Mouse (Mus musculus): ENCODE measurements at regions not wholly inside any gene's neighbourhood (a gene's known extent, or its start where the extent isn't known, plus 50 kb on each side); places are given as distances from the start of the nearest gene placed in this dataset.

DNA sequence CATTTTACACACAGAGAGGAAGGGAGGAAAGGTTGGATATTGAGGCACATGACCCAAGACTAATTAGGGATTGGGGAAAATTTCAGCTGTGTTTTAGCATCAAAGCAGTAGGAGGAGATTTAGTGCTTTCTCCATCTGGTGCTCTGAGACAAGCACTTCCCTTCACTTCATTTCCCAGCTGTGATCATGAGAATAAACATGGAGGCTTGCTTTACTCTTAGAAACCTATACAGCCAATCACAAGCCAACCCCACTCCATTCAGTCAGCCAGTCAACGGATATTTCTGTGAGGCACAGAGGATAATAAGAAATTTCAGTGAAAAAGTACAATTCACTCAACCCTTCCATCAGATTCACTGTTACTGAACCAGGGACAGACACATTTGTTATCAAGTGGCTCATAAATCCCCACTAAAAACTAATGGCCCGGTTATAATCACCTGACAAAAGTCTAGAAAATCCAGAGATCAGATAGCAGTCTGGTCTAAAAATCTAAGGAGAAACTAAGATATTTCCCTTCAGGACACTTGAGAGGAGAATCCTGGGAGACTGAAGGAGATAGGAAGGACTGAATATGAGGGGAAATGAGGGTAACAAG, 249.7 kb upstream of the Map3k7 start:
- no peak for DNase-seq (ENCODE audit: low read depth, low spot score)
- no peaks in the 10 kb centered on the region for H3K27me3 ChIP-seq (ENCODE audit: control insufficient read depth in 1 of 2, insufficient read depth in 2 of 2, low read length in 2 of 2)
- no peak overlapping the region for H3K4me3 ChIP-seq (ENCODE audit: control insufficient read depth in 1 of 2, insufficient read depth in 1 of 2, low read depth in 2 of 2, low read length in 2 of 2)
- H3K27ac ChIP-seq (ENCODE audit: control insufficient read depth, low read depth, low read length): no peak overlapping the region
- TF ChIP-seq ZNF384 (IDR thresholded peaks at IDR 0.05; ENCODE audit: low read depth, low read length) (no peak), CTCF (IDR thresholded peaks at IDR 0.05 in 2 of 3, conservative IDR thresholded peaks at IDR 0.05 in 1 of 3; ENCODE audit: control insufficient read depth in 1 of 3, insufficient read depth in 1 of 3, low read depth in 2 of 3, low read length in 3 of 3, poor library complexity in 1 of 3, severe bottlenecking in 1 of 3) (no peak), TBP (IDR thresholded peaks at IDR 0.05; ENCODE audit: low read depth, low read length) (no peak), MXI1 (IDR thresholded peaks at IDR 0.05; ENCODE audit: low read depth, low read length) (no peak), NRF1 (IDR thresholded peaks at IDR 0.05; ENCODE audit: insufficient read depth, low read depth, low read length, poor library complexity, severe bottlenecking) (no peak), RCOR1 (IDR thresholded peaks at IDR 0.05; ENCODE audit: low read depth, low read length) (no peak)
- H3K9ac ChIP-seq (ENCODE audit: control insufficient read depth, low read depth, low read length, poor library complexity, severe bottlenecking): no peak overlapping the region
- no peaks in the 10 kb centered on the region for H3K4me1 ChIP-seq (ENCODE audit: control insufficient read depth in 1 of 2, insufficient read depth in 2 of 2, low read length in 2 of 2)
- H3K9me3 ChIP-seq (replicated peaks; ENCODE audit: insufficient read depth, low read length): no peaks in the 10 kb centered on the region
- no peaks in the 10 kb centered on the region for H3K79me2 ChIP-seq (ENCODE audit: control insufficient read depth, insufficient read depth, low read length, poor library complexity)
- H3K36me3 ChIP-seq (ENCODE audit: control insufficient read depth in 1 of 2, insufficient read depth in 2 of 2, low read length in 2 of 2): no peaks in the 10 kb centered on the region

GRCm38 (mm10) chr4:31723501-31723900, 240.4 kb upstream of the Map3k7 start:
- TF ChIP-seq POLR2AphosphoS2 (IDR thresholded peaks at IDR 0.05; ENCODE audit: low read length) (no peak), EP300 (IDR thresholded peaks at IDR 0.05; ENCODE audit: low read depth in 1 of 2, low read length in 2 of 2) (no peak), RAD21 (IDR thresholded peaks at IDR 0.05; ENCODE audit: low read depth, low read length) (no peak), MYC (IDR thresholded peaks at IDR 0.05; ENCODE audit: low read depth, low read length) (no peak), MEF2A (IDR thresholded peaks at IDR 0.05; ENCODE audit: extremely low read depth, insufficient replicate concordance, low read depth, low read length, poor library complexity, severe bottlenecking) (no peak), POLR2AphosphoS5 (IDR thresholded peaks at IDR 0.05; ENCODE audit: borderline replicate concordance, low read depth, low read length) (no peak), ZKSCAN1 (IDR thresholded peaks at IDR 0.05; ENCODE audit: low read depth, low read length) (no peak), TCF12 (IDR thresholded peaks at IDR 0.05; ENCODE audit: low read depth, low read length) (no peak), CTCF (IDR thresholded peaks at IDR 0.05 in 2 of 3, conservative IDR thresholded peaks at IDR 0.05 in 1 of 3; ENCODE audit: control insufficient read depth in 1 of 3, insufficient read depth in 1 of 3, low read depth in 2 of 3, low read length in 3 of 3, poor library complexity in 1 of 3, severe bottlenecking in 1 of 3) (no peak), KAT2A (conservative IDR thresholded peaks at IDR 0.05; ENCODE audit: low read depth, low read length) (no peak), MYB (IDR thresholded peaks at IDR 0.05; ENCODE audit: low read depth, low read length) (no peak), ZMIZ1 (IDR thresholded peaks at IDR 0.05; ENCODE audit: low read depth, low read length) (no peak), JUND (IDR thresholded peaks at IDR 0.05; ENCODE audit: low read depth, low read length) (no peak), CHD2 (IDR thresholded peaks at IDR 0.05; ENCODE audit: low read length) (no peak), SMC3 (IDR thresholded peaks at IDR 0.05; ENCODE audit: low read depth, low read length) (no peak), CHD1 (IDR thresholded peaks at IDR 0.05; ENCODE audit: low read depth, low read length) (no peak), USF1 (IDR thresholded peaks at IDR 0.05; ENCODE audit: low read depth, low read length) (no peak)
- DNase-seq (ENCODE audit: low read depth, low spot score): no peak
- Histone ChIP-seq H3K4me3 (ENCODE audit: control insufficient read depth in 1 of 2, insufficient read depth in 1 of 2, low read depth in 2 of 2, low read length in 2 of 2) (no peak overlapping the region), H3K9ac (ENCODE audit: control insufficient read depth, low read depth, low read length, poor library complexity, severe bottlenecking) (no peak overlapping the region), H3K79me2 (ENCODE audit: control insufficient read depth, insufficient read depth, low read length, poor library complexity) (no peaks in the 10 kb centered on the region), H3K36me3 (ENCODE audit: control insufficient read depth in 1 of 2, insufficient read depth in 2 of 2, low read length in 2 of 2) (no peaks in the 10 kb centered on the region), H3K9me3 (replicated peaks; ENCODE audit: insufficient read depth, low read length) (no peaks in the 10 kb centered on the region), H3K27me3 (ENCODE audit: control insufficient read depth in 1 of 2, insufficient read depth in 2 of 2, low read length in 2 of 2) (no peaks in the 10 kb centered on the region), H3K27ac (ENCODE audit: control insufficient read depth, low read depth, low read length) (no peak overlapping the region), H3K4me1 (ENCODE audit: control insufficient read depth in 1 of 2, insufficient read depth in 2 of 2, low read length in 2 of 2) (no peaks in the 10 kb centered on the region)

Measured in MEL (cell line).